Mouse (Mus musculus) thymus, adult 18-20 months (tissue): ENCODE results near the gene S100a5.

Source experiments
- DNase-seq, 2 experiments: peaks; one replicate each; pipeline ENCODE4 v3.0.0; 2022; ENCODE audit warnings: mixed read lengths in 2 of 2

Gene S100a5

GRCm38 (mm10) chr3:90627366-90627765 is 19.0 kb downstream of the S100a5 start:
- no peak for DNase-seq

GRCm38 (mm10) chr3:90627807-90628206 is 19.5 kb downstream of the S100a5 start:
- DNase-seq: no peak

- no peak for DNase-seq
Observed at GRCm38 (mm10) chr3:90629298-90629697, 21.0 kb downstream of the S100a5 start.

DNA sequence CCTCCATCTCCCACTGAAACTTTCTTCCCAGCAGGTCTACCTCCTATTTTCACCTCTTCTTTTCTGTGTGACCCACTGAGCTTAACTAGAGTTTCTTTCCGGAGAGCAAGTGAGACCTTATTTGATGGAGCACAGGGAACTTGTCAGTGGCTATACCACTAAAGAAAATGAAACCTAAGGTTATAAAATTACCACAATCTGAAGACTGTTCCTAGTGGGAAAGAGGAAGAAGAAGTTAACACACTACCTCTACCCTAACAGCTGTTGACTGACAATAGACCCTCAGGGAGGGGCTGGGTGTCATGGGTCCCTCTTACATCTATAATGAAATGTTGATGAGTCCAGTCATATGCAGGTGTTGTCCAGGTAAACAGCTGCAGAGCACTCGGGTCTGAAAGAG is 23.7 kb downstream of the S100a5 start:
- DNase-seq: no peak

GRCm38 (mm10) chr3:90638511-90639275 is 30.4 kb downstream of the S100a5 start:
- no peak for DNase-seq

GRCm38 (mm10) chr3:90639511-90640154 is 31.3 kb downstream of the S100a5 start:
- peak; percentile 30 to 32 for DNase-seq

GRCm38 (mm10) chr3:90640981-90641380 is 32.7 kb downstream of the S100a5 start:
- DNase-seq: no peak

DNA sequence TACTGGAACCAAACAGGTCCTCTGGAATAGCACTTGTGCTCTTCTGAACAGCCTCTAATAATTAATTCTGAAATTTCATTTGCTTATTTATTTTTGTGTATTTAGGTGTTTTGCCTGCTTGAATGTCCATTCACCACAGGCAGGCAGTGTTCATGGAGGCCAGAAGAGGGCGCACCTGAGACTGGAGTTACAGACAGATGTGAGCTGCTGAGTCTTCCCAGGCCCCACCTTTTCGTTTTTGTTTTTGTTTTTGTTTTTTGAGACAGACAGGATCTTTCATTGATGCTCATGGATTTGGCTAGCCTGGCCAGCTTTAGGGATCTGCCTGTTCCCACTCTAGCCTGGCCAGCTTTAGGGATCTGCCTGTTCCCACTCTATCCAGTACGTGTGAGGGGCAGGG is 35.9 kb downstream of the S100a5 start:
- peak in 1 of 2 experiments; percentile 18 for DNase-seq

- no peak for DNase-seq
Observed at GRCm38 (mm10) chr3:90647291-90647690, 39.0 kb downstream of the S100a5 start.

DNA sequence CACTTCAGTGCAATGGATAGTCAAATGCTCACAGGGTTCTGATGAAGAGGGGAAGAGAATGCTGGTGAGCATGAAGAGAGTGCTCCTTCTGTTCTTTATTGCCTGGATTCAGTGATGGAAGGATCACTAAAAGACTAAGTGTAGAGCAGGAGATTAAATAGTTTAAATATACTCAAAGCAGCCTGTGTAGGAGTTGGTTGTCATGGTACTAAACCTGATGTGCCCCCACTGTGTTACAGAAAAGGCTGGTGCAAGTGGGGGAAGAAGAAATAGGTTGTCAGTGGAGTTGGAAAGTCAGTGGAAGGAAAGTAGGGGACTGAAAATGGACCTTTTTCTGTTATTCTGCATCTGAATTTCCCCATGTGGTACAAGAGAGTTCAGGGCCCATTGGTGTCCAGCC is 40.7 kb downstream of the S100a5 start:
- DNase-seq: no peak

DNA sequence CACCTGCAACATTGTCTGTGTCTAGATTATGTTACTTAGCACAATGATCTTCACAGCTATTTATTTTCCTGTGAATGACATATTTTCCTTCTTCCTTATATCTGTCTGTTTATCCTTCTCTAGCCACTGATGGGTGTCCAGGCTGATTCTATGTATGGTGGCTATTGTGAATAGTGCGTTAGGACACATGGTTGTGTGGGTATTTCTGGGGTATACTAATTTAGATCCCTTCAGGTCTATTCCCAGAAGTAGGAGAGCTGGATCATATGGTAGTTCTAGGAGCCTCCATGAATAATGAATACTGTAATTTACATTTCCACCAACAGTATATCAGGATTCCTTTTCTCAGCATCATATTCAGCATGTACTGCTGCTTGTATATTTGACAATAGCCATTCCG is 41.5 kb downstream of the S100a5 start:
- no peak for DNase-seq

DNA sequence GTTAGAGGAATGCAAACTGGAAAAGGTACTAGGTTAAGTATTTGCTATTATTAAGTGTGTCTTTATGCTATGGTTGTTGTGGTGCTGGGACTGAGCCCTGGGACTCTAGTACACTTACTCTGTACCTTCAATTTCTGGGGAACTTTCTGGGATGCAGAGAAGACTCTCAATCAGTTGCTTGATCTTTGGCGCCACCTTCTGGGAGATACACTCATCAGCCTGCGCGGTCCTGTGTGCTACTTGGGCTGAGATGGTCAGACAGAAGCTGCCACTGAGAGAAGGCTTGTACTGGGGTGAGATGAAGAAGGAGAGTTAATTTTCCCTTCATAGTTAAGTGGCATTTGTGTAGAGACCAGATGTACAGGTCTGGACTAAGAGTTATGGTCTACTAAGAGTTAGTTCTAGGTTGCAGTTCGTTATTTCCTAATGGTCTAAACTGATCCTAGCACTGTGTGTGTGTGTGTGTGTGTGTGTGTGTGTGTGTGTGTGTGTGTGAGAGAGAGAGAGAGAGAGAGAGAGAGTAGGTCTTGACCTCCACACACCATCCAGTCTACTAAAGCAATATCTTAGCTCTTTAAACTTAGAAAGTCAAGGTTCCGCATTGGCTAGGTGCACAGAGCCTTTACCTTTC is 44.7 kb downstream of the S100a5 start:
- DNase-seq: peak; percentile 7 to 17

GRCm38 (mm10) chr3:90653717-90654116 is 45.4 kb downstream of the S100a5 start, which contains the start of gene S100a7a:
Gene S100a7a (plus strand): TSS chr3:90654017.
- DNase-seq: no peak

- no peak for DNase-seq
Observed at GRCm38 (mm10) chr3:90657405-90657804, 49.1 kb downstream of the S100a5 start.

GRCm38 (mm10) chr3:90659364-90660044 is 51.2 kb downstream of the S100a5 start:
- DNase-seq: no peak
